Mouse (Mus musculus) erythroid progenitor cell, adult 5-6 weeks (primary cell): Measurements from ENCODE around the gene Qrich1. TPM values are rescaled to one million over a fixed set of nuclear protein-coding genes. Genes with fewer than 3 reads are reported as not detected.
A peak's percentile ranks its signal among the peaks of the same experiment; 100 is the strongest.

Experiments
- ATAC-seq: replicated peaks from 2 replicates; pipeline ENCODE4 v1.8.0; 2016; ENCODE audit warnings: moderate number of reproducible peaks, mild to moderate bottlenecking, moderate TSS enrichment, inconsistent platforms; ENCODE audit not compliant: poor library complexity, low FRiP score, severe bottlenecking
- total RNA-seq, 2 experiments: library from RNA; stranded (forward) in 1 of 2; stranded (reverse) in 1 of 2; fragments of 150-400 nt in 1 of 2; fragments of 186-747, 209-891 nt in 1 of 2; gene quantifications; 2 replicates each; pipeline versions ENCODE4 v1.2.3 to v1.2.4; 2015 to 2017; ENCODE audit warnings: low replicate concordance in 2 of 2

Qrich1 gene
- total RNA-seq, 2 experiments from 2014 or later, result 92.6 to 117 TPM

- peak; percentile 9; the same call in 1 of the 2 replicates for ATAC-seq
These were observed 25.4 kb upstream of the Qrich1 start for GRCm38 (mm10) chr9:108491286-108491580.

GRCm38 (mm10) chr9:108492043-108492750 is 24.4 kb upstream of the Qrich1 start:
- ATAC-seq, result 0 out of 2 replicates have a peak, but pooled peaks have one; percentile 11

DNA sequence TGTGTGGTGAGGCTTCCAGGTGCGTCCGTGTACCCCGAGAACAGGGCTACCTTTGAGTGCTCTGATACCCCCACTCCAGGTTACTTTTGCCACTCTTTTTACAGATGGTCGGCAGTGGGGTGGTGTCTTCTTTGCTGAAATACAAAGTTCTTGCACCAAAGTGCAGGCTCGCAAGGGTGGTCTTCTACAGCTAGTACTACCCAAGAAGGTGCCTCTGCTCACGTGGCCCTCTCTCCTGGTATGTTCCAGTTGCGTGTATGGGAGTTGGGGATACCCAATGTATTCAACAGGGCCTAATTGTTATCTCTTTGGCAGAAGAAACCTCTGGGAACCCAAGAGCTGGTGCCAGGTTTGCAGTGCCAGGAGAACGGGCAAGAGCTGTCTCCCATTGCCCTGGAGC is 23.4 kb upstream of the Qrich1 start:
- ATAC-seq, result no peak

DNA sequence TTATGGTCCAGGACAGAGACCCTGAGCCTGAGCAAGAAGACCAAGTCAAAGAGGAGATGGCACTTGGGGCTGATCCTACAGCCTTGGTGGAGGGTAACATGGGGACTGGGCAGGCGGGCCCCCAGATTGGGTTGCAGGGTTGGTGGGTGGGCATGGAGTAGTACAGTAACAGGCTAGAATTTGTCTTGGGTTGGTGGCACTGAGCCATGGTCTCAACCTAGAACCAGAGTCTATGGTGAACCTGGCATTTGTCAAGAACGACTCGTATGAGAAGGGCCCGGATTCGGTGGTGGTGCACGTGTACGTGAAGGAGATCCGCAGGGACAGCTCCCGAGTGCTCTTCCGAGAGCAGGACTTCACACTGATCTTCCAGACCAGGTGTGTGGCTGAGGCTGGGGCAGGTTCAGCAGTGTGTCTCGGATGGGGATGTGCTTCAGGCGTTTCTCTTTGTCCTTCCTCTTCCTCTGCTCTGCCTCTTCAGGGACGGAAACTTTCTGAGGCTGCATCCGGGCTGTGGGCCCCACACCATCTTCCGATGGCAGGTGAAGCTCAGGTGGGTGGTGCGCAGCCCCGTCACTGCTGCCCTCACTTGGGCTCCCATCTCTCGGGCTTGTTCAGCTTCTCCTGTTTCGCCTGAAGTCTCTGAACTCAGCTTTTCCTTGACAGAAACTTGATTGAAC is 22.3 kb upstream of the Qrich1 start:
- ATAC-seq, result no peak

DNA sequence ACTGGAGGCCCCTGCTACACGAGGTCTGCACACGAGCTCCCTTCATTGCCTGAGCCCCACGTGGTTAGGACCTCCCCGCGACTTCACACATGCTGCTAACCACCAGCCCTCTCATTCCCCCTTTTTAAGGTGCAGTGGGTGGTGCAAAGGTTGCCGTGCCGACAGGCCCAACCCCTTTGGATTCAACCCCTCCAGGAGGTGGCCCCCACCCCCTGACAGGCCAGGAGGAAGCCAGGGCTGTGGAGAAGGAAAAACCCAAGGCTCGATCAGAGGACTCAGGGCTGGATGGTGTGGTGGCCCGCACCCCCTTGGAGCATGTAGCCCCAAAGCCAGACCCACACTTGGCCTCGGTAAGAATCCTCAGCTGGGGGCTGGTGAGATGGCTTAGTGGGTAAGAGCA is 21.7 kb upstream of the Qrich1 start:
- no peak for ATAC-seq

- ATAC-seq, result no peak
These were observed 17.4 kb upstream of the Qrich1 start for GRCm38 (mm10) chr9:108499231-108499630.

- ATAC-seq, result no peak
These were observed 16.7 kb upstream of the Qrich1 start for GRCm38 (mm10) chr9:108499943-108500342.

DNA sequence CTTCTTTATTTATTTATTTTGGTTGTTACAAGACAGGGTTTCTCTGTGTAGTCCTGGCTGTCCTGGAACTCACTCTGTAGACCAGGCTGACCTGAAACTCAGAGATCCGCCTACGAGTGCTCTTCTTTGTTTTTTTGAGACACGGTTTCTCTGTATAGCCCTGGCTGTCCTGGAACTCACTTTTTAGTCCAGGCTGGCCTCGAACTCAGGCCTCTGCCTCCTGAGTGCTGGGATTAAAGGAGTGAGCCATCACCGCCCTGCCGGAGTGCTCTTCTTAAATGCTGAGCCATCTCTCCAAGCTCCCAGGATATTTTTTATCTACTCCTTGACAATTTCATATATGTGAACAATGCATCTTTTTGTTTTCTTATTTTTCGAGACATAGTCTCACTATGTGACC is 9.7 kb upstream of the Qrich1 start:
- no peak for ATAC-seq

DNA sequence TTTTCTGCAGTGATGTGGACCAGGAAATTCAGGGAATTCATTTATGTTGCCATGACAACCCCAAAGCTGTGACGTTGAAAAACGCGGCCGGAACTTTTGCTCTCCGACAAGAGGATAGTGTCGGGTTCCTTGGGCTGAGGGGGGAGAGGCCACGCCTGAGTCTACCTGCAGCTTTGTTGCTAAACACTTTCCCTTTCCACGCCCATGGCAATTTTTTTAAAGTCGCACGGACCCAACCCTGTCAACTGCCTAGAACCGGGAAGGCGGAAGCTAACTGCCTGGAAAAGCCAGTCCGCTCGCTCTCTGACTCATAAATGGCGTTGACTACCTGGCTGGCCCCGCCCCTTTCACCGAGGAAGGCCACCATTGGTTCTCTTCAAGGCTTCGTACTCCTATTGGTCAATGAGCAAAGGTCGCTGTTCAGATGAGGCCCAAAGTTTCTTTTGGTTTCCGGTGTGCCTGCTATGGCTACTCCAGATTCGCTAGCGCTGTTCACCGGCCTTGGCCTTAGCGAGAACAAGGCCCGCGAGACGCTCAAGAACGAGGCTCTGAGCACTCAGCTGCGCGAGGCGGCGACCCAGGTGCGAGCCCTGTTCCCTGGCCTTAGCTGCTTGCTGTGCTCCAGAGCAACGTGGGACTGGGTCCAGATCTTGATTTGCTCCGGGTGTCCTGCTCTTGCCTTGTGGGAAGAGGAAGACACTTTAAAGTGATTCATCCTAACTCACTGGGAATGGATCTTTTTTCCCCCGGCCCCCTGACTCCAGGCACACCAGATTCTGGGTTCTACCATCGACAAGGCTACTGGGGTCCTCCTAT is 8.8 kb upstream of the Qrich1 start, which contains the start of gene Qars:
Qars (plus strand) TSS at position 88 of the 816 bp plus-strand sequence.
- ATAC-seq, result peak; percentile 98

- ATAC-seq, result no peak
These were observed 7.8 kb upstream of the Qrich1 start for GRCm38 (mm10) chr9:108508776-108509175.

DNA sequence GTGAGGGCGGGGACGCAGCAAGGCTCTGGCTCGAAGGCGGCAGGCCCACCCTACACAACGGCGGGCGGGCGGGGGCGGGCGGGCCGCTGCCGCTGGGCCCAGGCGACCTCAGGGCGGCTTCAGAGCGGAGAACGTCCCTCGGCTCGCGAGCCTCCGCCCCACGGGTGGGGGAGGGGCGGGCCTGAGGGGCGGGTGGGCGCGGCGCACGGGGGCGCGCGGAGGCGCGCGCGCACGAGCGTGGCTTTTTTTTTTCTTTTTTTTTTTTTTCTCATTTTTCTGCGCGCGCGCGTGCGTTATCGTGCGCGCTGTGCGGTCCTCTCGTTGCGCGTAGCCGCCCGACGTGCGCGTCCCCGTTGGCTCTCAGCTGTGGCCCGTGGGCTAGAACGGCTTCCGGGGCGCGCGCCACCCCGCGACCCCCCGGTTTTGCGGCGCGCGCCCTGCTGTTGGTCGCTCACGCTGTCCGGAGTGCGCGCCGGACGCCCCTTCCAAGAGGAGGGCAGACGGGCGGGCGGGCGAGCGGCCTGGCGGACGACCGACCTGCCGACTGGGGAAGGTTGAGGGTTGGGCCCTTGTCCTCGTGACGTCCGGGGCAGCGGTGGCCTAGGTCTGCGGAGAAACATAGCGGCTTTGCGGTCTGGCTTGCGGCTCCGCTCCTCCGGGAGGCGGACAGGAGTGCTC is 786 bp downstream of the Qrich1 start:
- peak; percentile 53 for ATAC-seq

DNA sequence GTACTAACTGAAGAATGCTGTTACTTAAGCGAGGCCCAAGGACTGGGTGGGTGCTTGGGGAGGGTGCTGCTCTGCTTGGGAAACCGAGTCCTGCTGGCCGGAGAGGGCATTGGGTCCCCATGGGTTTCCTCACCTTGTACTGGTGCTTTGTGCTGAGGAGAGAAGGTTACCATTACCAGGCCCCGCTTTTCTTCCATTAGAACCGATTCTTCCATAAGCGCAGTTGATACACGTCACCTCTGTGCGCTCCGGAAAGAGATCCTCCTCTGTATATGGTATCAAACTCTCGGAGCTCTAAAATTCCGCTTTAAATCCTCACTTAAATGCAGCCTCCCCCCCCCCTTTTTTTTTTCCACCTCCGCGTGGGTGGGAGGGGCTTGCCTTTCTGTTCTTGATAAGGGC is 1.3 kb downstream of the Qrich1 start:
- ATAC-seq, result peak; percentile 10; the same call in 1 of the 2 replicates

- no peak for ATAC-seq
These were observed 5.0 kb downstream of the Qrich1 start for GRCm38 (mm10) chr9:108521604-108522003.

GRCm38 (mm10) chr9:108523341-108523740 is 6.7 kb downstream of the Qrich1 start:
- ATAC-seq, result no peak

DNA sequence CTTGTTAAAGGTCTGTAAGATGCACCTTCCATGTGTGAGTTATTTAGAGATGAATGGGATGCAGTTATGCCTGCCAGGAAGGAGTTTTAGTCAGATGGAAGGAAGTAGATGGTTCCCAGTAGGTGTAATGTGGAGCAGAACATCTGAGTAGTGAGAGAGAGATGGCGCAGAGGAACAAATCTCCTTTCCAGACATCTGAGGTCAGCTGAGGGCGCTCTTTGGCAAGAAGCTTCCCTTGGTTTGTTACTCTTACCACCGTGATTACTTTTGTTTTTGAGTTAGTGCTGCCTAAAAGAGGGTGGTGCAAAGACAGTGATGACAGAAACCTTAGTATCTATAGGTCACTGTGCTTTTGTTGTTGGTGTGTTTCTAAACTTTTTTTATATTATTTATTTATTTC is 8.8 kb downstream of the Qrich1 start:
- ATAC-seq, result no peak

DNA sequence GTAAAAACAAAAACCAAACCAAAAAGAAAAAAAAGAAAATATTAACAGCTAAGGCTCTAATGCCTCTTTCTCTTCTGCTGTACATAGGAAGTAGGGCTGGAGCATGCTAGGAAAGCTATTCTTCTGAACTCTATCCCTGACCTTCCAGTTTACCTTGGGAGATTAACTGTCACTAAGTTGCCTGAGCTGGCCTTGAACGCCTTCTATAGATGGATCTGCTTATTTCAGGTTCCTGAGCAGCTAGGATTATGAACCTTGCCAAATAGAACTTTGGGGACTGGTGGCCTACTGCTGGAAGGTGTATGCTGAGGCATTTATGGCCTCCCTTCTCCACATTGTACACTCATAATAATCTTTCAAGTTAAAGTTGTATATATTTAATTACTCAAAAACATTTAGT is 14.3 kb downstream of the Qrich1 start:
- no peak for ATAC-seq

DNA sequence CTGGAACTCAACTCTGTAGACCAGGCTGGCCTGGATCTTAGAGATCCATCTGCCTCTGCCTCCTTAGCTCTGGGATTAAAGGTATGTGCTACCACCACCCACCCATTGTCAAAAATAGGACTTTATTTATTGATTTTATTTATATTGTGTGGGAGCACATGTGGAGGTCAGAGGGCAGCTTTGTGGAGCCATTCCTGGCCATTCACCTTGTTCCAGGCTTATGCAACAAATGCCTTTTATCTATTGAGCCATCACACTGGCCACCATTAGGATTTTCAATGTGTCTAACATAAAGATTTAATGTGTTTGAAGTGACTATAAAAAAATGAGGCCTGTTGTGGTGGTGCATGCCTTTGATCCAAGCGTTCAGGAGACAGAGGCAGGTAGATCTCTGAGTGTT is 14.9 kb downstream of the Qrich1 start:
- ATAC-seq, result no peak

DNA sequence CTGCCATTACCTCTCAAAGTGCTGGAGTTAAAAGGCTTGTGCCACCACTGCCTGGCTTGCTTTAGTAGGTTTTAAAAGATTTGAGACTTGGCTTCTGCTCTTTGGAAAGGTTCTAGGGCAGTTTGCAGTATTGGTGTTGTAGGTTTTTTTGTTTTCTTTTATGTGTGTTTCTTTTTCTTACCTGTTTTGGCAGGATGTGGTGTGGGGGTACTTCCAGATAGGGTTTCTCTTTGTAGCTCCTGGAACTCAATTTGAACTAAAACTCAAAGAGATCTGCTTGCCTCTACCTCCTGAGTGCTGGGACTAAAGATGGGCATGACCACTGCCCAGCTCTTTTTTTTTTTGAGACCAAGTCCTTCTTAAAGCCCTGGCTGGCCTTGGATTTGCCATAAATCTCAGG is 24.2 kb downstream of the Qrich1 start:
- ATAC-seq, result no peak

GRCm38 (mm10) chr9:108545986-108546385 is 29.4 kb downstream of the Qrich1 start:
- no peak for ATAC-seq

GRCm38 (mm10) chr9:108546875-108547274 is 30.3 kb downstream of the Qrich1 start:
- ATAC-seq, result no peak
